Mouse (Mus musculus) liver, embryonic 14.5 days (tissue): ENCODE measurements around the gene Fbxo47. TPM values are rescaled to one million over a fixed set of nuclear protein-coding genes. Genes with fewer than 3 reads are reported as not detected.
A peak's percentile ranks its signal among the peaks of the same experiment; 100 is the strongest.

Source experiments
- ATAC-seq: fragments of 200-750 bp; cut with Nextera tagmentation; 2 replicates; pipeline ENCODE4 v1.8.0; 2017; ENCODE audit warnings: moderate number of reproducible peaks, mild to moderate bottlenecking, moderate library complexity; ENCODE audit not compliant: insufficient read depth
- DNase-seq, 3 experiments: peaks; one replicate each; pipeline ENCODE4 v3.0.0-alpha.2; 2012 to 2013; ENCODE audit warnings: low read depth in 3 of 3, low spot score in 3 of 3
- H3K27ac ChIP-seq: fragments of 300-500 bp; sonication (generic); 2 replicates; pipeline ENCODE4 v1.5.1; 2014; ENCODE audit warnings: moderate library complexity, mild to moderate bottlenecking, control low read depth, inconsistent platforms
- H3K27me3 ChIP-seq: fragments of 300-500 bp; sonication (generic); 2 replicates; pipeline ENCODE4 v1.6.1; 2014; ENCODE audit warnings: mild to moderate bottlenecking, low read length, moderate library complexity; ENCODE audit not compliant: control insufficient read depth, insufficient read depth
- H3K36me3 ChIP-seq: fragments of 300-500 bp; sonication (generic); replicated peaks from 2 replicates; pipeline ENCODE4 v1.6.1; 2014; ENCODE audit warnings: low read depth; ENCODE audit not compliant: control insufficient read depth, insufficient read depth
- H3K4me1 ChIP-seq, 2 experiments: fragments of 200-500 bp in 1 of 2; fragments of 300-500 bp in 1 of 2; sonication (generic) in 1 of 2; replicated peaks; 2 replicates each; pipeline ENCODE4 v1.6.1; 2012 to 2014; ENCODE audit warnings: antibody characterized with exemption in 1 of 2, inconsistent platforms in 1 of 2, low read length in 1 of 2; ENCODE audit not compliant: control insufficient read depth in 2 of 2, insufficient read depth in 2 of 2
- H3K4me2 ChIP-seq: fragments of 300-500 bp; sonication (generic); 2 replicates; pipeline ENCODE4 v1.6.1; 2014; ENCODE audit warnings: low read depth, mild to moderate bottlenecking, control low read depth, moderate library complexity
- H3K4me3 ChIP-seq, 2 experiments: fragments of 200-500 bp in 1 of 2; fragments of 300-500 bp in 1 of 2; sonication (generic) in 1 of 2; 2 replicates each; pipeline ENCODE4 v1.5.1; 2012 to 2014; ENCODE audit warnings: low read depth in 2 of 2, low read length in 2 of 2, mild to moderate bottlenecking in 2 of 2, control low read depth in 1 of 2, inconsistent platforms in 1 of 2, moderate library complexity in 1 of 2; ENCODE audit not compliant: insufficient read depth in 1 of 2
- H3K9ac ChIP-seq: fragments of 300-500 bp; sonication (generic); replicated peaks from 2 replicates; pipeline ENCODE4 v1.6.1; 2014; ENCODE audit warnings: mild to moderate bottlenecking, control low read depth, moderate library complexity
- H3K9me3 ChIP-seq: fragments of 300-500 bp; sonication (generic); 2 replicates; pipeline ENCODE4 v1.6.1; 2016; ENCODE audit warnings: low read length, mixed read lengths; ENCODE audit not compliant: control insufficient read depth
- CTCF ChIP-seq: IDR thresholded peaks from 2 replicates; pipeline ENCODE4 v1.5.1; 2016; ENCODE audit warnings: antibody characterized with exemption, low read depth, control low read depth
- EP300 ChIP-seq: IDR thresholded peaks from 2 replicates; pipeline ENCODE4 v1.6.1; 2016; ENCODE audit warnings: antibody characterized with exemption, low read depth
- WGBS: fragments of 180-500 bp; shearing (Covaris S2); extraction: QIAGEN DNeasy Blood & Tissue Kit; methylation state at CpG from one replicate; pipeline ENCODE4 v1.1.7; 2014; ENCODE audit not compliant: insufficient replicate concordance; 5-methylcytosine and 5-hydroxymethylcytosine counted together
- polyA plus RNA-seq, 2 experiments: library from polyadenylated mRNA; depleted of rRNA in 1 of 2; stranded (reverse) in 1 of 2; unstranded in 1 of 2; fragments of >200 nt; fragmentation: Nextera tagmentation in 1 of 2; extraction: Ambion mirVana in 1 of 2; gene quantifications; 2 replicates each; pipeline versions ENCODE4 v1.2.1 to v1.2.3; 2012 to 2014

Gene Fbxo47
- polyA plus RNA-seq, 2 experiments = 0.30 to 0.51 TPM

DNA sequence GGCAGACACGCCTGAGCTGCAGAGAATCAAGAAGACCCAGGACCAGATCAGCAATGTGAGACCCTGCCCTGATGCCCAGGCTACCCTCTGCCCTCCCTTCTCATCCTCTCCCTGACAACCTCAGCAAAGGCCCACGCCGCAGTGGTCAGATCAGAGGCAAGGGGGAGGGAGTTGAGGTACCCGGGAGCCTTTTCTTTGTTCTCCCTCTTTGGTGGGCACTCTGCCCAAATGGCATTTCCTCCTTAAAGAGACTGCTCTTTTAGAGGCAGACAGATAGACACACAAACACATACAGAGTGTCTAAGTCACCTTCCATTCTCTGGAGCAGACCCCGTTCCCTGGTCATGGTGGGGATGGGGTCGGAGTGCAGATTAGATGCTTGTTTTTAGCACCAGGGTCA is 59.1 kb downstream of the Fbxo47 start:
- Histone ChIP-seq H3K9ac (no peak overlapping the region), H3K36me3 (no peaks in the 10 kb centered on the region), H3K4me3 (no peak overlapping the region), H3K4me2 (no peak overlapping the region), H3K9me3 (no peaks in the 10 kb centered on the region), H3K27me3 (no peaks in the 10 kb centered on the region), H3K4me1 (peaks cover 0 to 19% of the 10 kb centered on the region in 2 experiments; a peak in 3 of 4 replicates), H3K27ac (no peak overlapping the region)
- no peak for ATAC-seq
- TF ChIP-seq CTCF (no peak), EP300 (no peak)
- 54% methylated on average over 6 of the region's 6 CpGs for WGBS
- no peak for DNase-seq

DNA sequence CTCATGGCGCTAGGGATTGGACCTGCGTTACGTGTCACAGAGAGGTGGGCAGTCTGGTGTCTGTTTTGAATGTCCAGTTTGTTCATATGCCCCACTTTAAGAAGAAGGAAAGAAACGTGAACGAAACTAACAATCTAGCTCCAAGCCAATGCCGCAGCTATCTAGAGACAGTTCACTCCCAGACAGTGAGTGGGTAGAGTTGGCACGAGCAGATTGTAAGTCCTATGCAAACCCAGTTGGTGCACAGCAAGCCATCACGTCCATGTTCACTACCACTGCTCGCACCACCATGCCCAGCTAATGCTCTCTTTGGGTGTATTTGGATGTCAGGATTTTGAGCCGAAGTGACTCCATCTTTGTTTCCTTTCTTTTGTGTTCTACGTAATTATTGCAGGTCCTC is 59.8 kb downstream of the Fbxo47 start:
- Histone ChIP-seq H3K4me1 (peaks cover 0 to 21% of the 10 kb centered on the region in 2 experiments; a peak in 3 of 4 replicates), H3K9ac (no peak overlapping the region)
- 80% methylated on average over 11 of the region's 11 CpGs for WGBS

DNA sequence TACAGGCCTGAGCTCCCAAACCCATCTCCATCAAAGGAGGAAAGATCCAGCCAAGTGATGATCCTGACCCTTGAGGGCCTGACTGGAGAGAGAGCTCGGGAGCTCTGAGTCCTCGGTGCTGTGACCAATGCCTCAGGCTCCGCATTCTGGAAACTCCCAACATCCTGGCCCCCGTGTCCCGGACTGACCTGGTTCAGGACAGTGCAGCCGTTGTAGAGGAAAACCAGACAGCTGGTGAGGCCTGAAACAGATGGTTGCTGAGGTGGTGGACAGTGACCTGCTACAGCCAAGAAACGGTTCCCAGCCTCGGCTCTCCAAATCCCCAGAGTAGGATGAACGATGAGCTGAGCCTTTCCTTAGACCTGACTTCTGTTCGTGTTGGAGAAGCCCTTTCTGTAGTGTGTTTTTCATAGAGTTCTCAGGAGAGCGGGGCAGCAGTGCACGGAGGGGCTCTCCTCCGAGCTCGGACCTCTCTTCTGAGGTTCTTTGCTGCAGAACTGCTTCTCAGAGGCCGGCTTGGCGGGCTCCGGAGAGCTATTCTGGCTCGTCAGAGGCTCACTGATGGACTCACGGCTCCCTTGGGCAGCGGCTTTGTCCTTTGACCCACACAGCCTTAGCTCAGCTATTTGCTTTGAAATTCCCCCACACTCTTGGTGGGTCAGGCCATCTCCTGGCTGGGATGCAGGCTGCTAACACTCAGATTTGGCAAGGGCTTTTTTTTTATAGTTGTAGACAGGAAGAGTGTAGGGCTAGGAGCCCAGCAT is 60.9 kb downstream of the Fbxo47 start:
- DNase-seq (no peak), ATAC-seq (no peak)
- H3K27ac ChIP-seq = no peak overlapping the region
- no peak overlapping the region; the same call in 1 of the 2 replicates for H3K9ac ChIP-seq
- 75% methylated on average over 20 of the region's 20 CpGs for WGBS
- no peaks in the 10 kb centered on the region for H3K36me3 ChIP-seq
- no peaks in the 10 kb centered on the region for H3K9me3 ChIP-seq
- peak overlapping the region; percentile 16; the same call in 1 of the 2 replicates for H3K4me2 ChIP-seq
- TF ChIP-seq CTCF (no peak), EP300 (no peak)
- no peak overlapping the region for H3K4me3 ChIP-seq
- no peaks in the 10 kb centered on the region for H3K27me3 ChIP-seq
- H3K4me1 ChIP-seq = peaks cover 4 to 32% of the 10 kb centered on the region in 2 experiments

More for the DNA sequence above, 59.8 kb downstream of the Fbxo47 start:
- Histone ChIP-seq H3K36me3 (no peaks in the 10 kb centered on the region), H3K4me2 (no peak overlapping the region), H3K9me3 (no peaks in the 10 kb centered on the region), H3K4me3 (no peak overlapping the region), H3K27ac (no peak overlapping the region), H3K27me3 (no peaks in the 10 kb centered on the region)
- ATAC-seq (no peak), DNase-seq (no peak)
- TF ChIP-seq CTCF (no peak), EP300 (no peak)

DNA sequence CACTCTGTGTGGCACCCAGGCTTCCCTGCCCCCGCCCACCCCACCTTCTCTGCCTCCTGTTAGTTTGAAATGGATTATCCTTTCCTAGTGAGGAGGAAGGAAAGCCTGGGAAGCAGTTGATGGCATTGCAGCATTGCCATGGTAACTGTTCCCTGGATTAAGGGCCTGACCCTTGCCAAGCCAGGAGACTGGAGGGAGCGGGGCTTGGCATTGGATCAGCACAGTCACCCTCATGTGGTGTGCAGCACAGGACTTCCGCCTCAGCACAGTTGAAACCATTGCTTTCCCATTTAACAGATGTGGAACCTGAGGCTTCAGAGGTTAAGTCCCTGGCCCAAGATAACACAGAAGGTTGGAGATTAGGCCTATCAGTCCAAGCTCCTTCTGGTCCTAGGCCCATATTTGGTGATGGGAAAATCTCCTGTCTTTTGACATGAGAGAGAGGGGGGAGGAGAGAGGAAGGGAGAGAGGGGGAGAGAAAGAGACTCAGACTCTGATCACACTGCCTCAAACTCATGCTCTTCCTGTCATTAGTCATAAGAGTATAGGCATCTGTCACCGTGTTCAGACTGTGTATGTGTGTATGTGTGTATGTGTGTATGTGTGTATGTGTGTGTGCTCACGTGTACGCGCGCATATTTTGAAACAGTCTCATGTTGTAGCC is 62.4 kb downstream of the Fbxo47 start:
- H3K27me3 ChIP-seq = no peaks in the 10 kb centered on the region
- no peak for TF ChIP-seq EP300
- TF ChIP-seq CTCF = no peak
- ATAC-seq (no peak), DNase-seq (no peak)
- H3K9me3 ChIP-seq = no peaks in the 10 kb centered on the region
- peaks cover 11 to 39% of the 10 kb centered on the region in 2 experiments for H3K4me1 ChIP-seq
- 75% methylated on average over 8 of the region's 8 CpGs for WGBS
- H3K36me3 ChIP-seq = no peaks in the 10 kb centered on the region
- H3K27ac ChIP-seq = no peak overlapping the region
- no peak overlapping the region for H3K9ac ChIP-seq
- H3K4me3 ChIP-seq = no peak overlapping the region
- H3K4me2 ChIP-seq = no peak overlapping the region

DNA sequence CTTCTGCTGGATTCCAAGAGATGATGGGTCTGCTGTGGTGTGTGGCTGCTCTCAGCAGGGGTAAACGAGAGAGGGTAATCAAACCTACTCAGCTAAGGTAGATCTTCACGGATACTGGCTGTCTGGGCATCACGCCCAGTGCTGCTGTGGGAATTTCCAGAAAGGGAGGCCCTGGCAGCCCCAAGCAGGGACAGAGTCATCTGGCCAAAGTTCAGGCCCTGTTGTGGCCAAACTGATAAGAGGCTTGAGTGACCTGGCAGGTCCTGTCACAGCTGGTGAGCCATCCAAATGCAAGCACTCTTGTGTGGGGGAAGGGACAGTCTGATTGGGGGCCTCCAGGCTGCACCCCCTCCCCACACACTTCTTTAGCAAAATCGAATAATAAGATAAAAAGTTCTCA is 63.1 kb downstream of the Fbxo47 start:
- Histone ChIP-seq H3K36me3 (no peaks in the 10 kb centered on the region), H3K27ac (no peak overlapping the region), H3K4me2 (no peak overlapping the region), H3K27me3 (no peaks in the 10 kb centered on the region), H3K9ac (no peak overlapping the region), H3K9me3 (no peaks in the 10 kb centered on the region), H3K4me1 (peaks cover 11 to 39% of the 10 kb centered on the region in 2 experiments), H3K4me3 (no peak overlapping the region)
- WGBS = 48% methylated on average over 4 of the region's 4 CpGs
- TF ChIP-seq EP300 (no peak), CTCF (no peak)
- DNase-seq (no peak), ATAC-seq (peak; percentile 51; the same call in 1 of the 2 replicates)
